Mouse (Mus musculus) frontal cortex, postnatal 36 days (tissue): ENCODE results near the gene Tmem252.

ENCODE experiments used
- DNase-seq, 2 experiments: peaks; one replicate each; pipeline ENCODE4 v3.0.0; 2022; ENCODE audit warnings: low spot score in 2 of 2

Tmem252 gene

DNA sequence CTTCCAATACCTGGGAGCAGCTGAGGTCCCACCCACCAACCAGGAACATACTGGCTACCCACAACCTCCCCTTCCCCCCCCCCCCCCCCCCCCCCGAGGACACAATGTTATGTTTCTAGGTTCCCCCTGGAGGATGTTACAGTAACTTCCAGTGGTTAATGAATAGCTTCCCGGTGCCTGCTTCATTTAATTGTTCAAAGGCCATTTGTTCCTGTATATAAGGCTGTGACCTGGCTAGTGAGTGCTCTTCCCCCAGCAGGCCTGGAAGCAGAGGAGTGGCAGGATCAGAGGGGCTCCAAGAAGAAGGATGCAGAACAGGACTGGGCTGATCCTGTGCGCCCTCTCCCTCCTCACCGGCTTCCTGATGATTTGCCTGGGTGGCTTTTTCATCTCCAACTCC, at the start of gene Tmem252:
TSS of gene Tmem252 (plus strand) at position 247 of the 400 bp plus-strand sequence.
- no peak for DNase-seq

- no peak for DNase-seq
These were observed 45.8 kb upstream of the Tmem252 start for GRCm38 (mm10) chr19:24628049-24628448.

DNA sequence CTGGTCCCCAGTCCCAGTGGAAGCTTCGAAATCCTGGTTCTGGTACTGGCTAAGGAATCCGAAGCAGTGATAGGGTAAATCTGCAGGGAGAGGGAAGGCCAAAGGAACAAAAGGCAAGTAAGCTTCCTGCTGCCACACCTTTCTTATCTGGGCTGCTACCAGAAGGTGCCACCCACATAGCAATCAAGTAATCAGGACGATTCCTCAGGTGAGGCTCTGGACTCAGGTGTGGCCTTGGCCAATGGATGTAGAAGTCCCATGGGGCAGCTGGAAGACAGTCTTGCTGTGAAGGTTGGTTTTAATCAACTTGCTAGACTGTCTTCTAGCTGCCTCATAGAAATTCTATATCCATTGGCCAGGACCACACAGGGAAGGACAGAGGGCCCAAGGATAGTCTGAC, 40.8 kb upstream of the Tmem252 start:
- no peak for DNase-seq

GRCm38 (mm10) chr19:24634602-24635001, 39.2 kb upstream of the Tmem252 start:
- peak; percentile 68 to 70 for DNase-seq

- no peak for DNase-seq
These were observed 37.2 kb upstream of the Tmem252 start for GRCm38 (mm10) chr19:24636616-24637015.

GRCm38 (mm10) chr19:24637988-24638387, 35.8 kb upstream of the Tmem252 start:
- no peak for DNase-seq

DNA sequence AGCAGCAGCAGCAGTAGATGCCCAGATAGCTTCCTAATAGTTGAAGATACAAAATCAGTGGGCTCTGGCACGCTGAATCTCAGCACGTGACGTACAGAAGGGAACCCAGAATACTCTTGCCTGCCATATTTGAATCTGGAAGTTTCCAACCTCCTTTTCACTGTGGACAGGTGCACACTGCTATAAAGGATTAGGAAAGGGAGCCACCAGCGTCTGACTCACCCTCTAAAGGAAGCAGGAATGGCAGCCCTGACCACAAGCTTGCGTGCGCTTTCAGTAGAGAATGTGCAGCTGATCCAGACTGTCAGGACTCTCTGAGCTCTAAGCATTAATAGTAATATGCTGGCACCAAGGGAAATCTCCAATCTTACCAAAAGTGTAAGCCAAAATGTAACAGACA, 32.8 kb upstream of the Tmem252 start:
- no peak for DNase-seq

GRCm38 (mm10) chr19:24644971-24645370, 28.8 kb upstream of the Tmem252 start:
- no peak for DNase-seq

DNA sequence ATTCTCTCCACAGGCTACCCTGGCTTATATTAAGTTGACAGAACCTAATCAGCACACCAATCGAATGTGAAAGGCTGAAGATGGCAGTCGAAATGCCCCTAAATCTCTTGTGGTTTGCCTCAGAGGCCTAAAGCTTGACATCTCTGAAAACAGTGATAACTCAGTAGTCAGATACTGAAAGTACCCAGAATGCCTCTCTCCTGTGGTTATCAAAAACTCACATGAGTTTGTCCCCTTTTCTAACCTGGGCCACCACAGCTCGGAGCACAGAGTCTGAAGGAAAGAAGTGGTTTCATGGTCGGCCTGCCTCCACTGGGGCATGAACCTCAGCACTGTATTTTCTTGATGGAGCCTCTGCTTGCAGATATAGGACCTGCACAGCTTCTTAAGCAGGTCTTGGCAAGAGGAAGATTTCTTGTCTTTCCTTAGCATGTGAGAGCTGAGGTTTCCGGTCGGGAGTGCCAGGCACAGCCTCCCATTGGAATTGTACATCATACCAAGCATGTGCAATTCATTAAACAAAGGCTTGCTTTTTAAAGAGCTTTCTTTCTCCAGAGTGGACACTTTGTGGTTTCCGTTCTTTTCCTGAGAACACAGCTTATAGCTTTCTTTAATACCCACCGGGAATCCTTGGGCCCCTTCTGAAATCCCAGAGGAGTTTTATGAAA, 27.5 kb upstream of the Tmem252 start:
- no peak for DNase-seq

- DNase-seq, result no peak
These were observed 25.8 kb upstream of the Tmem252 start for GRCm38 (mm10) chr19:24648016-24648415.

GRCm38 (mm10) chr19:24650428-24650827, 23.4 kb upstream of the Tmem252 start:
- DNase-seq, result no peak

DNA sequence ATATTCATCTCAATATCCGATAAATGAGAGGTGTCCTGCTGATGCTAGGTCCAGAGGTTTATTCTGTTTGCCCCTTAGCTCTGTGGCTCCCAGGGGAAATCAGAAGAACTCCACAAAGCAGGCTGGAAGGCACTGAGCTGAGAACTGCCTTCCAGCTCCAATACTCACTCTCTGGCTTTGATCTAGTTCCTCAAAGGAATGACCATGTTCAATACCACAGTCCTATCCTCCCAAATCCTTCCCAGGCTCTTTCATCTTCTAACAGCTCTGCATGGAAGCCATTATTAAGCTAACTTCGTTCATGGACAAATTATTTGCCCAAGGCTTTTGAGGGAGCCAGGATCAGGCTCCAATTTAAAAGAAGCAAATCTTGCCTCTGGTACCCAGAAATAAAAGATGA, 22.2 kb upstream of the Tmem252 start:
- no peak for DNase-seq

GRCm38 (mm10) chr19:24652342-24653019, 21.3 kb upstream of the Tmem252 start:
- DNase-seq, result no peak

- DNase-seq, result no peak
These were observed 20.5 kb upstream of the Tmem252 start for GRCm38 (mm10) chr19:24653230-24653799.

- no peak for DNase-seq
These were observed 16.8 kb upstream of the Tmem252 start for GRCm38 (mm10) chr19:24656981-24657380.

GRCm38 (mm10) chr19:24662346-24662745, 11.5 kb upstream of the Tmem252 start:
- no peak for DNase-seq

DNA sequence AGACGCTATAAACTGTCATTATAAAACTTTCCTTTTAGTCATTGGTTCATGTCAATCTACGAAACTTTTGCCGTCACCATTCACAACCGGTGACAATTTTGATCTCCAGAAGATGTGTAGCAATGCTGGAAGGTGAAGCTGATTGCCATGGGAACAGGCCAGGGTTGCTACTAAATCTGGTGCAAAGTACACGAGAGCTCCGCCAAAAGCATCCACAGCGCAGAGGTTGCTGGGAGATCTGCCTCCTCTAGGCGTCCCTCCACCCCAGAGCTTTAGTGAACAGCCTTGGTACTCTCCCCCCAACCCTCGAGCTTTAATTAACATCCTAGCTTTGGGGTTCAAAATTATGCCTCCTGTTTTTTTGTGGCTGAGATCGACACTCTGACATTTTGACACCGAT, 8.0 kb upstream of the Tmem252 start:
- no peak for DNase-seq

DNA sequence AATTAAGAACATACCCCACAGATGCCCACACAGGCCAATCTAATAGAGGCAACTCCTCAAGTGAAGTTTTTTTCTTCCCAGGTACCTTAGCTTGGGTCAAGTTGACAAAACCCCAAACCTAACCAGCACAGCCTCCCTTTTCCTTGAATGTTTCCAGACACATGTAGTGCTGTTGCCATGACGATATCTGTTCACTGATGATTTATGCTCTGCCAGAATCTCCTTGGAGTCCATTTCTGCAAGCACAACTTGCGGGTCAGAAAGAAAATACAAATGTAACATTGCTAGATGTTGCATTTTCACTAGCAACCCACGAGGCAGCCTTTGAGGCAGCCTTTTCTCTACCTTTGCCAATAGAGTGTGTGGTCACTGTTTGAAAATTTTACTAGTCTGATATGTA, 6.3 kb upstream of the Tmem252 start:
- no peak for DNase-seq

- no peak for DNase-seq
These were observed 2.2 kb upstream of the Tmem252 start for GRCm38 (mm10) chr19:24671571-24671970.

DNA sequence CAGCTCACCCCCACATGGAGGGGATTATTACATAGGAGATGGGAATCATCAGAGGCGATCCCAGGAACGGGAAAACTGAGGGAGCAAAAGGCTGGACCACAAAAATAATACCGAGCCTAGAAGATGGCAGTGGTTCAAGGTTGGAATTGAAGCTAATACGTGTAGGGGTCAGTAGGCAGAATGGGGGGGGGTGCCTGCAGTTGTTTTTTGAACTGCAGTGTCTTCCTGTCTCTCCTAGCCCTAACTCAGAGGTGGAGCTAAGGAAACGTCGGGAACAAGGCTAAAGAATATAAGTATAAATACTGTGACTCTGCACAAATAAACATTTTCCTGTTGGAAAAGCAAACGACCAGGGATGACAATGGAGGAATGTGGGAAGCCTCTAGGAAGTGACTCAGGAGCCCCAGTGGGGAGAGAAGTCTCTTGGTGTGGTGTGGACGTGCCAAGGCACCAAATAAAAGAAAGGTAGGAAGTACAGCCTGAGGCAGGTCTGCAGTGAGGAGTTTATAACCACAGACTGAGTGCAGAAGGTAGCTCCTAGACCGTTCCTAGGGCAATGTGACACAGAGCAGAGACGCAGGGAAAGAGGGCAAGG, 1.3 kb upstream of the Tmem252 start:
- no peak for DNase-seq

- DNase-seq, result no peak
These were observed 477 bp upstream of the Tmem252 start for GRCm38 (mm10) chr19:24673331-24673730.

- no peak for DNase-seq
These were observed 2.6 kb downstream of the Tmem252 start for GRCm38 (mm10) chr19:24676429-24676828.
